Mouse (Mus musculus) ES-E14 (cell line): Measurements from ENCODE around the gene Ptpn4.

Experiments
- CHD2 ChIP-seq: IDR thresholded peaks from 2 replicates; pipeline ENCODE4 v1.6.1; 2014; ENCODE audit warnings: mild to moderate bottlenecking, low read depth, low read length, inconsistent platforms
- HCFC1 ChIP-seq: IDR thresholded peaks from 2 replicates; pipeline ENCODE4 v1.6.1; 2012; ENCODE audit warnings: low read length, inconsistent platforms, borderline replicate concordance; ENCODE audit not compliant: insufficient read depth
- MAFK ChIP-seq: IDR thresholded peaks from 2 replicates; pipeline ENCODE4 v1.6.1; 2014; ENCODE audit warnings: mild to moderate bottlenecking, low read depth, low read length, inconsistent platforms; ENCODE audit not compliant: insufficient read depth
- ZC3H11A ChIP-seq: IDR thresholded peaks from 2 replicates; pipeline ENCODE4 v1.6.1; 2012; ENCODE audit warnings: low read depth, mild to moderate bottlenecking, inconsistent platforms, low read length, borderline replicate concordance
- ZNF384 ChIP-seq: IDR thresholded peaks from 2 replicates; pipeline ENCODE4 v1.6.1; 2012; ENCODE audit warnings: low read depth, low read length, inconsistent platforms

GRCm38 (mm10) chr1:119654307-119654706 lies 183.1 kb downstream of the Ptpn4 start:
- no peak for TF ChIP-seq HCFC1
- TF ChIP-seq MAFK, result no peak
- TF ChIP-seq CHD2, result no peak
- TF ChIP-seq ZC3H11A, result no peak
- TF ChIP-seq ZNF384, result no peak
